Mouse (Mus musculus) small intestine, adult 2 months (tissue): Measurements from ENCODE around the gene Trim2. TPM values are rescaled to one million over a fixed set of nuclear protein-coding genes. Genes with fewer than 3 reads are reported as not detected.
A peak's percentile ranks its signal among the peaks of the same experiment; 100 is the strongest.

Experiments
- H3K27ac ChIP-seq: fragments of 200-500 bp; 2 replicates; pipeline ENCODE4 v1.5.1; 2012; ENCODE audit warnings: low read depth, low read length, control low read depth, inconsistent platforms; ENCODE audit not compliant: insufficient read depth
- H3K27me3 ChIP-seq: fragments of 200-500 bp; 2 replicates; pipeline ENCODE4 v1.6.1; 2012; ENCODE audit warnings: mild to moderate bottlenecking, moderate library complexity, low read length, inconsistent platforms; ENCODE audit not compliant: control insufficient read depth, insufficient read depth
- H3K36me3 ChIP-seq: fragments of 200-500 bp; 2 replicates; pipeline ENCODE4 v1.6.1; 2012; ENCODE audit warnings: mild to moderate bottlenecking, low read length, control low read depth, inconsistent platforms; ENCODE audit not compliant: control insufficient read depth, insufficient read depth
- H3K4me1 ChIP-seq: fragments of 200-500 bp; 2 replicates; pipeline ENCODE4 v1.6.1; 2012; ENCODE audit warnings: low read length, inconsistent platforms, mixed read lengths; ENCODE audit not compliant: control insufficient read depth, insufficient read depth, insufficient read length
- H3K4me3 ChIP-seq: fragments of 200-500 bp; 2 replicates; pipeline ENCODE4 v1.5.1; 2012; ENCODE audit warnings: low read depth, mild to moderate bottlenecking, control low read depth, inconsistent platforms, low read length, moderate library complexity
- CTCF ChIP-seq: fragments of 200-500 bp; IDR thresholded peaks from 2 replicates; pipeline ENCODE4 v1.5.1; 2012; ENCODE audit warnings: low read depth, mild to moderate bottlenecking, control low read depth, inconsistent platforms, low read length, moderate library complexity, mixed read lengths; ENCODE audit not compliant: insufficient replicate concordance, insufficient read length; ENCODE audit errors: extremely low read depth
- POLR2A ChIP-seq: fragments of 200-500 bp; IDR thresholded peaks from 2 replicates; pipeline ENCODE4 v1.6.1; 2012; ENCODE audit warnings: low read depth, mild to moderate bottlenecking, control low read depth, inconsistent platforms, low read length, moderate library complexity
- WGBS: fragments of 180-500 bp; shearing (Covaris S2); methylation state at CpG from one replicate; pipeline ENCODE4 v1.1.7; 2018; 5-methylcytosine and 5-hydroxymethylcytosine counted together
- polyA plus RNA-seq: library from polyadenylated mRNA; depleted of rRNA; stranded (reverse); fragments of >200 nt; gene quantifications from 2 replicates; pipeline ENCODE4 v1.2.3, GENCODE M21; 2012

Trim2 gene
- polyA plus RNA-seq, 1 experiment, result 52.4 TPM

DNA sequence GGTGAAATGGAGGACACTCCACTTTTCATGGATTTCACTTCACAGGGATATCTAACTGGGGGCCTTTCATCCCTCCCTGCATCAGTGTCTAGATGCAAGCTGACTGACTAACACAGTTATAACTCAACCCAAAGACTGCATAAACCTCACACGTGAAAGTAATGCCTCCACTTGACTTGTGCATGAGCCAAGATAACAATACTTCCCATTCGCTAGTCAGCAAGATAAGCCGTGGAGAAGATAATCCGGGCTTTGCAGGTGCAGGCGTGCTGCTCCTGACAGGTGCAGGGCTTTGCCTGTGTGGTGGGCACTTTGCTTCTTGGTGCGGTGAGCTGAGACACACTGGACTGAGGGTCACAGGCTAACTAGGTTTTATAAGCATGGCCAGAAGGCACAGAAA lies 74.4 kb downstream of the Trim2 start:
- WGBS, result 26% methylated on average over 6 of the region's 6 CpGs
- Histone ChIP-seq H3K27ac (0 out of 2 replicates have a peak overlapping the region, but pooled peaks have one; percentile 5), H3K36me3 (peaks cover 1% of the 10 kb centered on the region; the same call in 1 of the 2 replicates), H3K4me1 (peaks cover 44% of the 10 kb centered on the region), H3K27me3 (no peaks in the 10 kb centered on the region), H3K4me3 (no peak overlapping the region)
- no peak for TF ChIP-seq CTCF
- no peak for TF ChIP-seq POLR2A

- 11% methylated on average over 3 of the region's 3 CpGs for WGBS
- H3K36me3 ChIP-seq, result peaks cover 1% of the 10 kb centered on the region; the same call in 1 of the 2 replicates
- H3K27ac ChIP-seq, result peak overlapping the region; percentile 75
- no peaks in the 10 kb centered on the region for H3K27me3 ChIP-seq
- no peak for TF ChIP-seq POLR2A
- no peak for TF ChIP-seq CTCF
- peaks cover 44% of the 10 kb centered on the region for H3K4me1 ChIP-seq
- no peak overlapping the region for H3K4me3 ChIP-seq
Measured at GRCm38 (mm10) chr3:84230988-84231387, 75.7 kb downstream of the Trim2 start.

DNA sequence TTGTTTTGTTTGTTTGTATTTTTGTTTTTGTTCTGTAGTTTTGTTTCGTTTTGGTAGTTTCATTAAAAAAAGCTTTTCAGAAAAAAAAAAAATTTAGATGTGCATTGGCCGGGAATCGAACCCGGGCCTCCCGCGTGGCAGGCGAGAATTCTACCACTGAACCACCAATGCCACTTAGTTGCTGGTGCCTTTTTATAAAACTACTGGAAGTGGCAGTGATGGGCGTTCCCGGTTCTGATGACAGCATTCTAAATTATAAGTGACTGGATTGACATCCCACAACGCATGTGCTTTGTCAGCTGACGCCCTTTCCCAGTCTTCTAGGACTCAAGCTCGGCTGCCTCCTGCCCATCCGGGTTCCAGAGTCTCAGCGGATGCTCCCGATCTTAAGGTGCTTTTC lies 77.8 kb downstream of the Trim2 start:
- Histone ChIP-seq H3K4me1 (peaks cover 34% of the 10 kb centered on the region), H3K4me3 (peak overlapping the region; percentile 51), H3K27ac (no peak overlapping the region), H3K36me3 (peaks cover 1% of the 10 kb centered on the region; the same call in 1 of the 2 replicates), H3K27me3 (no peaks in the 10 kb centered on the region)
- TF ChIP-seq CTCF (no peak), POLR2A (no peak)
- WGBS, result 47% methylated on average over 15 of the region's 15 CpGs

GRCm38 (mm10) chr3:84228203-84228870 lies 78.3 kb downstream of the Trim2 start:
- WGBS, result 5% methylated on average over 18 of the region's 18 CpGs
- Histone ChIP-seq H3K36me3 (peaks cover 1% of the 10 kb centered on the region; the same call in 1 of the 2 replicates), H3K27ac (peak overlapping the region; percentile 20; the same call in 1 of the 2 replicates), H3K27me3 (no peaks in the 10 kb centered on the region), H3K4me3 (peak overlapping the region; percentile 51), H3K4me1 (peaks cover 34% of the 10 kb centered on the region)
- TF ChIP-seq CTCF (peak; percentile 7; the same call in 1 of the 2 replicates), POLR2A (no peak)

DNA sequence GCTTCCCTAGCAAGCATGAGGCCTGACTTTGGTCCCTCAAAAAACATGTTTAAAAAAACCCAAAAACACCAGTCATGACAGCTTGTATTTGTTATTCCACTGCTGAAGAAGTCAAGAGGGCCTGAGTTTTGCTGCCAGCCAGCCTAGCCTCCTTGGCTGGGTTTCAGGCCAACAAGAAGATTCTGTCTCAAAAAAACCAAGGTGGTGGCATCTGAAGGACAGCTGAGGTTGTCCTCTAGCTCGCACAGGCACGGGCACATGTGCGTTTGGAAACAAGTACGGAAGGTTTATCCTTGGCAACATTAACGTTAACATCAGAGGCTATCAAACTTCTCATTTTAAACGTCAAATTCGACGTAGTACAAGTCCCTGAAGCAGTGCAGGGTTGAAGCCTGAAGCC lies 79.0 kb downstream of the Trim2 start:
- Histone ChIP-seq H3K27ac (no peak overlapping the region), H3K36me3 (peaks cover 1% of the 10 kb centered on the region; the same call in 1 of the 2 replicates), H3K4me1 (peaks cover 32% of the 10 kb centered on the region), H3K4me3 (no peak overlapping the region), H3K27me3 (no peaks in the 10 kb centered on the region)
- WGBS, result 63% methylated on average over 8 of the region's 8 CpGs
- no peak for TF ChIP-seq CTCF
- no peak for TF ChIP-seq POLR2A

DNA sequence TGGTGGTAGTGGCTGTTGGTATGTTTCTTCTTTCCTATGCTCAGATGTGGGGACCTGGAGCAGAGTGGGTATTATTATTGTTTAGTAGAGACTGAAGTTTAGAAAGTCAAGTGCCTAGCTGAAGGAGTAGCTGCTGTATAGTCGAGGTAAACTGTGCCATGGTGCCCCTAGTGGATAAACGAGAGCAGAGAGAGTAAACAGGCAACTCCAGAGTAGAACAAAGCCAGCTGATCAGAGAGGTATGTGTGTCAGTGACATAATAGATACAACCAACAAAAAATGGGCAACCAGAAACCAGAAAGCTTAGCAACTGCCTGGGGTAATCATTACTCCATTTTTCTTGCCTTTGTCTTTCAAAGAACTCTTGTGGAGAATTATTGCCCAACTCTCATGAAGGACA lies 81.7 kb downstream of the Trim2 start:
- no peak overlapping the region for H3K27ac ChIP-seq
- H3K4me3 ChIP-seq, result no peak overlapping the region
- TF ChIP-seq CTCF (no peak), POLR2A (no peak)
- peaks cover 1% of the 10 kb centered on the region; the same call in 1 of the 2 replicates for H3K36me3 ChIP-seq
- 14% methylated on average over 2 of the region's 2 CpGs for WGBS
- no peaks in the 10 kb centered on the region for H3K27me3 ChIP-seq
- H3K4me1 ChIP-seq, result peaks cover 12% of the 10 kb centered on the region

GRCm38 (mm10) chr3:84220748-84221147 lies 85.9 kb downstream of the Trim2 start:
- TF ChIP-seq CTCF (no peak), POLR2A (no peak)
- 52% methylated on average over 11 of the region's 11 CpGs for WGBS
- H3K4me1 ChIP-seq, result peaks cover 5% of the 10 kb centered on the region; the same call in 1 of the 2 replicates
- H3K27ac ChIP-seq, result no peak overlapping the region
- peak overlapping the region; percentile 54 for H3K4me3 ChIP-seq
- no peaks in the 10 kb centered on the region; the same call in 1 of the 2 replicates for H3K36me3 ChIP-seq
- H3K27me3 ChIP-seq, result no peaks in the 10 kb centered on the region
